Mouse (Mus musculus) limb, embryonic 14.5 days (tissue): ENCODE measurements around the gene Gas1. TPM values are rescaled to one million over a fixed set of nuclear protein-coding genes. Genes with fewer than 3 reads are reported as not detected.

Experiments
- ATAC-seq: fragments of 200-750 bp; cut with Nextera tagmentation; 2 replicates; pipeline ENCODE4 v1.8.0; 2017; ENCODE audit warnings: low read depth, moderate number of reproducible peaks, moderate TSS enrichment; ENCODE audit not compliant: low FRiP score
- DNase-seq: peaks from one replicate; pipeline ENCODE4 v3.0.0-alpha.2; 2015; ENCODE audit warnings: low spot score
- H3K27ac ChIP-seq: fragments of 300-500 bp; sonication (generic); replicated peaks from 2 replicates; pipeline ENCODE4 v1.5.1; 2014; ENCODE audit warnings: low read depth, mild to moderate bottlenecking, low read length, moderate library complexity, mixed read lengths
- H3K27me3 ChIP-seq: fragments of 300-500 bp; sonication (generic); 2 replicates; pipeline ENCODE4 v1.6.1; 2014; ENCODE audit warnings: low read length, mixed read lengths; ENCODE audit not compliant: control insufficient read depth, insufficient read depth
- H3K36me3 ChIP-seq: fragments of 300-500 bp; sonication (generic); 2 replicates; pipeline ENCODE4 v1.6.1; 2014; ENCODE audit warnings: mild to moderate bottlenecking, low read length, moderate library complexity, mixed read lengths; ENCODE audit not compliant: control insufficient read depth, insufficient read depth
- H3K4me1 ChIP-seq: fragments of 300-500 bp; sonication (generic); 2 replicates; pipeline ENCODE4 v1.6.1; 2014; ENCODE audit warnings: antibody characterized with exemption, low read length, mixed read lengths; ENCODE audit not compliant: control insufficient read depth, insufficient read depth
- H3K4me2 ChIP-seq: fragments of 300-500 bp; sonication (generic); replicated peaks from 2 replicates; pipeline ENCODE4 v1.6.1; 2014; ENCODE audit warnings: low read depth, mild to moderate bottlenecking, low read length, moderate library complexity; ENCODE audit not compliant: severe bottlenecking
- H3K4me3 ChIP-seq: fragments of 300-500 bp; sonication (generic); replicated peaks from 2 replicates; pipeline ENCODE4 v1.5.1; 2014; ENCODE audit warnings: low read length
- H3K9ac ChIP-seq: fragments of 300-500 bp; sonication (generic); 2 replicates; pipeline ENCODE4 v1.6.1; 2014; ENCODE audit warnings: mild to moderate bottlenecking, low read depth, low read length, moderate library complexity; ENCODE audit not compliant: severe bottlenecking
- H3K9me3 ChIP-seq: fragments of 300-500 bp; sonication (generic); 2 replicates; pipeline ENCODE4 v1.6.1; 2016; ENCODE audit warnings: low read length; ENCODE audit not compliant: control insufficient read depth
- POLR2A ChIP-seq: fragments of 200-500 bp; IDR thresholded peaks from 2 replicates; pipeline ENCODE4 v1.8.0; 2012; ENCODE audit warnings: inconsistent platforms, mild to moderate bottlenecking, moderate library complexity, borderline replicate concordance; ENCODE audit not compliant: insufficient read depth, insufficient read length; ENCODE audit errors: extremely low read depth
- WGBS: fragments of 180-500 bp; shearing (Covaris S2); extraction: QIAGEN DNeasy Blood & Tissue Kit; methylation state at CpG from one replicate; pipeline ENCODE4 v1.1.7; 2014; 5-methylcytosine and 5-hydroxymethylcytosine counted together
- polyA plus RNA-seq, 2 experiments: library from polyadenylated mRNA; depleted of rRNA in 1 of 2; stranded (reverse) in 1 of 2; unstranded in 1 of 2; fragments of >200 nt; fragmentation: Nextera tagmentation in 1 of 2; extraction: Ambion mirVana in 1 of 2; gene quantifications; 2 replicates each; pipeline versions ENCODE4 v1.2.1 to v1.2.3; 2012 to 2014

Gene Gas1
- polyA plus RNA-seq, 2 experiments: 385 to 406 TPM

GRCm38 (mm10) chr13:60146231-60146630, 30.9 kb downstream of the Gas1 start:
- H3K36me3 ChIP-seq: no peaks in the 10 kb centered on the region
- H3K27me3 ChIP-seq: no peaks in the 10 kb centered on the region
- no peaks in the 10 kb centered on the region for H3K9me3 ChIP-seq
- DNase-seq: no peak
- H3K27ac ChIP-seq: no peak overlapping the region
- no peak overlapping the region for H3K9ac ChIP-seq
- no peak for ATAC-seq
- no peak for TF ChIP-seq POLR2A
- H3K4me2 ChIP-seq: no peak overlapping the region
- H3K4me1 ChIP-seq: peaks cover 24% of the 10 kb centered on the region
- no peak overlapping the region for H3K4me3 ChIP-seq
- WGBS: 53% methylated on average over 3 of the region's 3 CpGs

GRCm38 (mm10) chr13:60136962-60137361, 40.2 kb downstream of the Gas1 start:
- WGBS: 97% methylated on average over 4 of the region's 4 CpGs
- no peak overlapping the region for H3K4me3 ChIP-seq
- H3K4me2 ChIP-seq: no peak overlapping the region
- H3K36me3 ChIP-seq: no peaks in the 10 kb centered on the region
- no peaks in the 10 kb centered on the region for H3K9me3 ChIP-seq
- TF ChIP-seq POLR2A: no peak
- DNase-seq: no peak
- H3K9ac ChIP-seq: no peak overlapping the region
- no peak for ATAC-seq
- no peak overlapping the region for H3K27ac ChIP-seq
- peaks cover 8% of the 10 kb centered on the region for H3K4me1 ChIP-seq
- no peaks in the 10 kb centered on the region for H3K27me3 ChIP-seq

- no peak for ATAC-seq
- TF ChIP-seq POLR2A: no peak
Observed at GRCm38 (mm10) chr13:60134439-60134799, 42.7 kb downstream of the Gas1 start.

GRCm38 (mm10) chr13:60133716-60134438, 43.3 kb downstream of the Gas1 start:
- DNase-seq: no peak
- H3K4me2 ChIP-seq: no peak overlapping the region
- H3K4me1 ChIP-seq: peaks cover 8% of the 10 kb centered on the region
- H3K9ac ChIP-seq: no peak overlapping the region
- no peak for TF ChIP-seq POLR2A
- H3K9me3 ChIP-seq: no peaks in the 10 kb centered on the region
- no peak overlapping the region for H3K4me3 ChIP-seq
- H3K27ac ChIP-seq: no peak overlapping the region
- 14% methylated on average over 10 of the region's 10 CpGs for WGBS
- ATAC-seq: no peak
- H3K27me3 ChIP-seq: no peaks in the 10 kb centered on the region
- no peaks in the 10 kb centered on the region for H3K36me3 ChIP-seq

More at GRCm38 (mm10) chr13:60134439-60134799, 42.7 kb downstream of the Gas1 start:
- WGBS: 96% methylated on average over 5 of the region's 5 CpGs
- no peak for DNase-seq
- Histone ChIP-seq H3K36me3 (no peaks in the 10 kb centered on the region), H3K9me3 (no peaks in the 10 kb centered on the region), H3K4me2 (no peak overlapping the region), H3K27me3 (no peaks in the 10 kb centered on the region), H3K4me1 (peaks cover 8% of the 10 kb centered on the region), H3K9ac (no peak overlapping the region), H3K4me3 (no peak overlapping the region), H3K27ac (no peak overlapping the region)

- Histone ChIP-seq H3K9me3 (no peaks in the 10 kb centered on the region), H3K36me3 (no peaks in the 10 kb centered on the region), H3K4me1 (peaks cover 8% of the 10 kb centered on the region), H3K27me3 (no peaks in the 10 kb centered on the region), H3K4me3 (no peak overlapping the region), H3K9ac (no peak overlapping the region), H3K4me2 (no peak overlapping the region), H3K27ac (no peak overlapping the region)
- WGBS: 68% methylated on average over 13 of the region's 13 CpGs
- DNase-seq (no peak), ATAC-seq (no peak)
- TF ChIP-seq POLR2A: no peak
Observed at GRCm38 (mm10) chr13:60131771-60132170, 45.4 kb downstream of the Gas1 start.
